Mouse (Mus musculus) heart, adult 2 months (tissue): Measurements from ENCODE around the gene Lpar6. TPM values are rescaled to one million over a fixed set of nuclear protein-coding genes. Genes with fewer than 3 reads are reported as not detected.
A peak's percentile ranks its signal among the peaks of the same experiment; 100 is the strongest.

ENCODE experiments used
- DNase-seq, 2 experiments: peaks; one replicate each; pipeline ENCODE4 v3.0.0; 2021
- H3K27ac ChIP-seq: fragments of 200-600 bp; 2 replicates; pipeline ENCODE4 v1.8.1; 2022
- H3K27me3 ChIP-seq: fragments of 200-500 bp; 2 replicates; pipeline ENCODE4 v1.6.1; 2012; ENCODE audit warnings: mild to moderate bottlenecking, low read length, inconsistent platforms, mixed read lengths; ENCODE audit not compliant: control insufficient read depth, insufficient read depth
- H3K36me3 ChIP-seq: fragments of 200-500 bp; 2 replicates; pipeline ENCODE4 v1.6.1; 2012; ENCODE audit warnings: low read length, inconsistent platforms; ENCODE audit not compliant: control insufficient read depth, insufficient read depth
- H3K4me1 ChIP-seq: fragments of 200-500 bp; 2 replicates; pipeline ENCODE4 v1.6.1; 2011; ENCODE audit warnings: low read length; ENCODE audit not compliant: control insufficient read depth, insufficient read depth
- H3K4me3 ChIP-seq: fragments of 200-600 bp; 2 replicates; pipeline ENCODE4 v1.8.1; 2022
- H3K79me2 ChIP-seq: fragments of 200-500 bp; replicated peaks from 2 replicates; pipeline ENCODE4 v1.6.1; 2012; ENCODE audit warnings: mild to moderate bottlenecking, inconsistent platforms, low read length, moderate library complexity, mixed read lengths; ENCODE audit not compliant: control insufficient read depth, insufficient read depth
- H3K9ac ChIP-seq: fragments of 200-500 bp; 2 replicates; pipeline ENCODE4 v1.6.1; 2012; ENCODE audit warnings: low read depth, mild to moderate bottlenecking, control low read depth, inconsistent platforms, low read length, mixed read lengths
- CTCF ChIP-seq: fragments of 200-600 bp; IDR thresholded peaks from 2 replicates; pipeline ENCODE4 v1.8.1; 2022; ENCODE audit warnings: antibody characterized with exemption, mild to moderate bottlenecking, moderate library complexity
- EP300 ChIP-seq: fragments of 200-500 bp; IDR thresholded peaks from 2 replicates; pipeline ENCODE4 v1.6.1; 2011; ENCODE audit warnings: low read depth, low read length, control low read depth; ENCODE audit not compliant: insufficient read depth
- POLR2A ChIP-seq: fragments of 200-500 bp; IDR thresholded peaks from 2 replicates; pipeline ENCODE4 v1.6.1; 2011; ENCODE audit warnings: mild to moderate bottlenecking, low read depth, low read length, control low read depth; ENCODE audit not compliant: insufficient read depth
- WGBS: fragments of 180-500 bp; shearing (Covaris S2); methylation state at CpG from one replicate; pipeline ENCODE4 v1.1.7; 2018; 5-methylcytosine and 5-hydroxymethylcytosine counted together
- intact Hi-C: fragments of 180-260 bp; cut with DNase I; formaldehyde crosslinking; loops from one replicate; pipeline ENCODE4 v1.15.1; 2025
- long read RNA-seq: library from polyadenylated mRNA; stranded (forward); transcript quantifications from one replicate; pipeline ENCODE4 v2.0.0, GENCODE M21; 2021
- polyA plus RNA-seq: library from polyadenylated mRNA; depleted of rRNA; stranded (reverse); fragments of >200 nt; gene quantifications from 2 replicates; pipeline ENCODE4 v1.2.3, GENCODE M21; 2012; rRNA removed
- total RNA-seq, 2 experiments: library from RNA; stranded (reverse); gene quantifications; 2 replicates each; pipeline ENCODE4 v1.2.3; 2021

The Lpar6 gene
- 1 to 10 TPM; 1.5 to 2.3 TPM for total RNA-seq
- 2.3 and 5.2 TPM in 2 replicates for polyA plus RNA-seq
- long read RNA-seq, full-length matches to known transcripts = 5 of 5 reads
- long read RNA-seq, partial matches to known transcripts = 0 of 5 reads
- long read RNA-seq, other reads (novel, unspliced or antisense) = 0 of 5 reads

- Histone ChIP-seq H3K4me3 (peak within 1 kb of the TSS; percentile 62), H3K9ac (peak within 1 kb of the TSS; percentile 70), H3K36me3 (peaks cover 9% of the 10 kb centered on the region), H3K4me1 (peaks cover 10% of the 10 kb centered on the region), H3K27ac (peak within 1 kb of the TSS; percentile 89), H3K79me2 (no peaks in the 10 kb centered on the region), H3K27me3 (no peaks in the 10 kb centered on the region)
- TF ChIP-seq EP300 (peak; percentile 79), CTCF (peak; percentile 38), POLR2A (peak; percentile 99)
- WGBS = under 1% methylated on average over 19 of the region's 19 CpGs
- intact Hi-C loops = loop anchor here (2.0 to 5.0 kb wide), 5 partner anchors 15 to 95 kb away; partner anchors contain the start of gene Rb1
- DNase-seq = peak; percentile 76 to 80
These were observed at the start of gene Lpar6 for GRCm38 (mm10) chr14:73237848-73238321. TSS of gene Lpar6 (plus strand) at chr14:73237895.

DNA sequence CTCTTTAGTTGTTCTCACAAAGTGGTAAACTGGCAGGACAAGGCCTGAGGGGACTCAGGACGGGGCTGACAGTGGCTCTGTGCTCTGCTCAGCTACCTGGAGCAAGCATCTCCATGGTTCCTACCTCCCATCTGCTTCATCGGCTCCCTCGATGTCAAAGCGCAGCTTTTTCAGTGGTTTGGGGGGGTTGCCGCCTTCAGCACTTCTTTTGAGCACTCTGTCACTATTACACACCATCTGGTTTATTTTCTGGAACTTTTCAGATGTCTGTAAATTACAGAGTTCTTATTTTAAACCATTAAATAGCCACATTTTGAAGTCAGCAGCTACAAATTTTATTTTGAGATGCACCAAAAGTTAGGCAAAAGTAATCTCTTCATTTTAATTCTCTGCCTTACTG lies 38.6 kb upstream of the Lpar6 start:
- no peak for DNase-seq
- Histone ChIP-seq H3K4me3 (no peak overlapping the region), H3K79me2 (no peaks in the 10 kb centered on the region), H3K9ac (no peak overlapping the region), H3K36me3 (peaks cover 12% of the 10 kb centered on the region), H3K27me3 (no peaks in the 10 kb centered on the region), H3K4me1 (no peaks in the 10 kb centered on the region; the same call in 1 of the 2 replicates), H3K27ac (no peak overlapping the region)
- intact Hi-C loops = no loop called here
- TF ChIP-seq EP300 (no peak), CTCF (no peak), POLR2A (no peak)
- WGBS = 80% methylated on average over 5 of the region's 5 CpGs

DNA sequence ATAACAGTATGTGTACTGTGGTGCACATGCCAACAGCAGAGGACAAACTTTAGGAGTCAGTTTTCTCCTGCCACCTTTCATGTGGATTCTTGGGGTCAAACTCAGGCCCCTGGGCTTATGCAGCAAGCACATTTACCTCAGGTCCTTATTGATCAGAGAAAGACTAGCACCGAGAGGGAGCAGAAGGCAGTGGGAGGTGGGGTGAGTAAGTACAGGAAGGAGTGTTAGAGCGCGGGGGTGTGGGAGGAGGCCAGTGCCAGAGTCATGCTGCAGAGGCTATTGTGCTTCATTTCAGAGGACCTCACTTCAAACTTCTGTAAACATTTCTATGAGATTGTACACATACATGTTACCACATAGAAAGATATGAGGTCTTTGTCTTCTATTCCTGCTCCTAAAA lies 36.2 kb upstream of the Lpar6 start:
- H3K36me3 ChIP-seq = peaks cover 19% of the 10 kb centered on the region
- no peak overlapping the region for H3K9ac ChIP-seq
- DNase-seq = no peak
- TF ChIP-seq CTCF (no peak), EP300 (no peak), POLR2A (no peak)
- no peaks in the 10 kb centered on the region; the same call in 1 of the 2 replicates for H3K4me1 ChIP-seq
- WGBS = 27% methylated on average over 3 of the region's 3 CpGs
- H3K4me3 ChIP-seq = no peak overlapping the region
- intact Hi-C loops = no loop called here
- H3K27me3 ChIP-seq = no peaks in the 10 kb centered on the region
- H3K79me2 ChIP-seq = no peaks in the 10 kb centered on the region
- H3K27ac ChIP-seq = no peak overlapping the region

DNA sequence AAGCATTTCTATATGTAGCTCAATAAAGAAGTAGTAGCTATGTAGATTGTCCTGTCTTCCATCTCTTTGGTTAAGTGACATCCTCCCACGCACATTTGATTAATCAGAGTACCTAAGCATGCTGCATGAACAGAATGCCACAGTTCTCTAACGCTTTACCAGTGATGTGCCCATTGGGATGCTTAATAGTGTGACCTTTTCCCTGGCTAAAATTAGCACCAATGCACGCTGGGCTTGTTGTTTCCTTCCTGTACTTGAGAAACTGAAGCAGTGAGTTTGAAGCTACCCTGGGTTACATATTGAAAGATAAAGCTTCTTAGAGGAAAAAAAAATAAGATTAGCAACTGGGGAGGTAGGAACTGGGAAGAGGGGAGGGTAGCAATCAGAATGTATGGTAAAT lies 33.7 kb upstream of the Lpar6 start:
- no peaks in the 10 kb centered on the region for H3K27me3 ChIP-seq
- intact Hi-C loops = no loop called here
- WGBS = 32% methylated on average over 3 of the region's 3 CpGs
- peak overlapping the region; percentile 2; the same call in 1 of the 2 replicates for H3K27ac ChIP-seq
- H3K9ac ChIP-seq = no peak overlapping the region
- peaks cover 13% of the 10 kb centered on the region for H3K36me3 ChIP-seq
- H3K4me3 ChIP-seq = no peak overlapping the region
- H3K79me2 ChIP-seq = no peaks in the 10 kb centered on the region
- TF ChIP-seq EP300 (no peak), POLR2A (no peak), CTCF (no peak)
- H3K4me1 ChIP-seq = no peaks in the 10 kb centered on the region; the same call in 1 of the 2 replicates
- no peak for DNase-seq

GRCm38 (mm10) chr14:73209262-73209661 lies 28.4 kb upstream of the Lpar6 start:
- Histone ChIP-seq H3K27me3 (no peaks in the 10 kb centered on the region), H3K36me3 (peaks cover 13% of the 10 kb centered on the region), H3K9ac (no peak overlapping the region), H3K27ac (peak overlapping the region; percentile 46; the same call in 1 of the 2 replicates), H3K79me2 (no peaks in the 10 kb centered on the region), H3K4me1 (peaks cover 4% of the 10 kb centered on the region; the same call in 1 of the 2 replicates), H3K4me3 (no peak overlapping the region)
- TF ChIP-seq EP300 = no peak
- no peak for TF ChIP-seq POLR2A
- intact Hi-C loops = loop anchor here (5.0 kb wide), 1 partner anchor 48 kb away; no protein-coding TSS in a partner anchor
- DNase-seq = peak in 1 of 2 experiments; percentile 38

DNA sequence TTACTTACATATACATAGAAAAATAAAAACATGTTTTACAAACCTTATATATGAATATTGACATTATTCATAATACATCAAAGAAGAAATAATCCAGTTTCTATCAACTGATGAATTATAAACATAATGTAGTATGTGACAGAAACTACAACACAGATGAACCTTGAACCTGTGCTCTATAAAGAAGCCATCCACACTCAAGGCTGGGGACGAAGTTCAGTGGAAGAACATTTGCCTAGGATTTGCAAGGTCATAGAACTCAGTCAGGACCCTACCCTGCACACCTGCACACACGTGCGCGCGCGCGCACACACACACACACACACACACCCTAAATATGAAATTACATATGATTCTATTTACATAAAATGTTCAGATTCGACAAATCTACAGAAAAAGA lies 27.5 kb upstream of the Lpar6 start:
- intact Hi-C loops = no loop called here
- DNase-seq = no peak
- Histone ChIP-seq H3K9ac (no peak overlapping the region), H3K4me1 (peaks cover 4% of the 10 kb centered on the region; the same call in 1 of the 2 replicates), H3K36me3 (peaks cover 3% of the 10 kb centered on the region), H3K27me3 (no peaks in the 10 kb centered on the region), H3K4me3 (no peak overlapping the region), H3K79me2 (no peaks in the 10 kb centered on the region), H3K27ac (peak overlapping the region; percentile 46; the same call in 1 of the 2 replicates)
- 97% methylated on average over 8 of the region's 8 CpGs for WGBS
- TF ChIP-seq EP300 (no peak), POLR2A (no peak), CTCF (no peak)
